Mouse (Mus musculus) monocyte, adult 5-6 weeks (primary cell): ENCODE measurements at regions not wholly inside any gene's neighbourhood (a gene's known extent, or its start where the extent isn't known, plus 50 kb on each side); places are given as distances from the start of the nearest gene placed in this dataset.
A peak's percentile ranks its signal among the peaks of the same experiment; 100 is the strongest.

Experiments
- ATAC-seq: fragments of 153-309, 156-312 bp; replicated peaks from 2 replicates; pipeline ENCODE4 v1.8.0; 2017; ENCODE audit warnings: mild to moderate bottlenecking; ENCODE audit not compliant: low TSS enrichment, insufficient number of reproducible peaks, severe bottlenecking, poor library complexity, low FRiP score

DNA sequence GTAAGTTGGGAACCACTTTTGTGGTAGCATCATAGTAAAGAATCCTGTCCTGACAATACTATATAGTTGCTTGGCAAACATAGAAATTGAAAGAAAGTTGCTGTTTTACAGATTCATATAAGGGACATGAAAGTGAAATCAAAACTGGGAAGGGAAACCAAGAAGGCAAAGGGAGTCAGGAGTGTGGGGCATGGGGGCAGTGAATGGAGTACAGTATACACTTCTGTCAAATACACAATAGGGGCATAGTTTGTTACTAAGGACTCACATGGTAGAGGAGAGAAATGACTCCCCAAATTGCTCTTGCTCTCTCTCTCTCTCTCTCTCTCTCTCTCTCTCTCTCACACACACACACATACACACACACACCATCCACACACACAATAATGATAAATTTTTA lies 185.1 kb downstream of the Kdr start:
- no peak for ATAC-seq

DNA sequence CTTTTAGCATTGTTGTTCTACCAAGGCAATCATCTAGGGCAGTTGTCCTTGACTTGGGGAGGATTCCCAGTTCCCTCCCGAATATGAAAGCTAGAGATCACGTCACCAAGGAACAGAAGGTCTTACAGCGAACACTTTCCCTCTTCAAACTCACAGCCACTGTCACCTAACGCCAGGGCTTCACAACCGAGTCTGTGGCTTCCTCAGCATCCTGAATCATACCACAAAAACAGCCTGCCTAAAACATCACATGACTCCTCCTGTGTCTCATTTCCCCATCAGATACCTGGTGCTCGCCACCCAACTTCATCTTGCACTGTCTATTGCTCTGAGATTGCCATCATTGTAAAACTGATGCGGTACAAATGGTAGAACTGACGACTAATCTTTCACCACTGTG lies 186.5 kb downstream of the Kdr start:
- peak; percentile 56 for ATAC-seq

DNA sequence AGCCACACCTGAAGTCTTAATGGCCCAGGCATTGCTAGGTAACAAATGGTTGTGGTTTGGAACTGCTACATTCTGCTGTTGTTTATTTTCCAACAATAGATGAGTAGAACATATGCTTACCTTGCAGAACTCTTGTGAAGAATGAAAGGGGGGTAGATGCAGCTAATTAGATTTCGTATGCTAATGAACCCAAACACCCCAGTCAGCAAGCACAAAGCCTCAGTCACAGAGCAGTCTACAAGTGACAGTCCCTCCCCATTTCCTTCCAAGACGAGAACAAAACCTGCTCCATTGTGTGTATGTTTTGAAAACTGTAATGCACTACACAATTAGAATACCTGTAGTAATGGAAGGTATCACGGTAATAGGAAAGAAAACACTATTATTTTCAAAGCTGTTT lies 190.2 kb downstream of the Kdr start:
- ATAC-seq, result no peak

DNA sequence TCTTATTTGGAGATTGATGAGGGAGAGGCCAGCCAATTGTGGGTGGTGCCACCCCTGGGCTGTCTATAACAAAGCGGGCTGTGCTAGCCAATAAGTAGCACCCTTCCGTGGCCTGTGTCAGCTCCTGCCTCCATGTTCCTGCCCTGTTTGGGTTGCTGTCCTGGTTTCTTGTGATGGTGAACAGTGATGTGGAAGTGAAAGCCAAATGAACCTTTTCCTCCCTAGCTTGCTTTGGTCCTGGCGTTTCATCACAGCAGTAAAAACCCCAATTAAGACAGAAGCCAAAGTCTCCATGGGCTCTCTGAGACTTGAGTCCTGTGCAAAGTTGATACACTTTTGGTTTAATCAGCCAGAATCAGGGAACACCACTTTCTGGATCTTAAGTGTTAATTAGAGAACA lies 192.1 kb downstream of the Kdr start:
- no peak for ATAC-seq

DNA sequence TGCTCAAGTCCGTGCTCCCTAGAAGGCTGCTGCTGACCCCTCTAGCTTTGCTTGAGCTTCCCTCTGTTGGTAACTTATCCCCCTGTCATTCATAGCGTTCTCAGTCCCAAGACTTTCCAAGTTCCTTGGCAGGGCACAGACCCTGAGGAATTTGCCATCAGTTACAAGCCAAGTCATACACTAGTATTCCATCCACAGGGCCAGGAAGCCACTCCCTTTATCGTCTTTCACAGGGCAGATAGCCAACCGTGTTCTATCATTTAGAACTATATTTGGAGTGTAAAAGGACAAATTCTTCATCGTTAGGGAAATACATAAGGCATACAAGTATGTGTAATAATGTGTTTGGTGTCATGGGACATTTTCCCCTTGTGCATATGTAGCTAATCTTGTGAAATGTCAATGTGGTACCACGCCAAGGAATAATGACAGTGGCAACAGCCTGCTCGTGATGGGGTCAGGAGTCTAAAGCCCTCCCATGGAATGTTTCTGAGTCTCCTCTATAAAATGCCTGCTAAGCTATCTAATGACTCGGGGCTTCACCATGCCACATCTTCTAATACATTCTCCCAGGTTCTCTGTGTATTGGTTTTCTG lies 193.2 kb downstream of the Kdr start:
- ATAC-seq, result no peak

DNA sequence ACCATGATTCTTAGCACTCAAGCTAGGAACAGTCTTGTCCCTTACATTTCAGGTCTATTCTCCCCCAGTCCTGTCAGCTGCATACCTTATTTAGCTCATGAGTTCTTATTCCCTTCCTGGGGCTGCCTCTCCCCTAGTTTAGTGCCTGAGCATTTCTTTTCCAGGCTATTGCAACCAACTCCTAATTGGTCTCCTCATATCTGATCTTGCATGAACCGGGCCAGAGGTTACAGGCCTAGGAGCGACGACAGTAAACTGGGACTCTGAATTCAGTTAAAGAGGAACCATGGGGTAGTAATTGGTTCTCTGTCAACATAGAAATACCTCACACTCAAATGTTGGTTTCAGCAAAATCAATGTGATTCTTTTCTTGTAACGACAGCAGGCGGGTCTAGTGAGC lies 195.9 kb downstream of the Kit start:
- no peak for ATAC-seq

DNA sequence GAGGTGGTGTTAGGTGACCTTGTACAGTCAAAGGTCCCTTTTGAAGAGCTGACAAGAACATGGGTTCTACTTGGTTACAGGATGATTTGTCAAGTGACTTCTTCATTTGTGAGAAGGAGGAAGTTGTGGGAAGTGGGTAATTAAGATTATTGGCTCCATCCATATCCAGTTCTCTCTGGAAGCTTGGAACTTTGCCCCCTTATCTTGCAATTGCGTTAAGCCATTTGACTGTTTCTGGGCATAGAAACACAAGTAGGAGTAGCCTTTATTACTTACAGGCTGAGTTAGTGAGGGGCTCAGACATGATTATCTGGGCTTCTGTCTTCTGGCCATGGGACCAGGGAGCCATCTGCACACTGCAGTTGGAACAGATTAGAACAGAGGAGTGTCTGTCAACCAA lies 192.5 kb downstream of the Kit start:
- ATAC-seq, result no peak

DNA sequence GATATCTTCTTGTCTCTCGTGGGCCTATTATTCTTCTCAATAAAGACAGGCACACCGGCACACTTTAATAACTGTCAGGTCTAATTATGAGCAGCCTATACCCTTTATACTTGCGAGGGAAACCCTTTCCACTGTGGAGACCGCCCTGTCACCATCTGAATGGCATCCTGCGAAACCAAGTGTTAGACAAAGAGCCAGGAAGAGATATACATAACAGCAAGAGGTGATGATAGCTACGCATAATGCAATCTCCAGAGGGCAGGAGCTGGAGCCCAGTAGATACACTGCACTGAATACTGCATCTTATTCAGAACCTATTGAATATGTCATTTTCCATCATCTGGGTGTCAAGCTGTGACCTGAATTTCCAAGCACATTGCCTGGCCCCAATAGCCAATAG lies 187.7 kb downstream of the Kit start:
- no peak for ATAC-seq

DNA sequence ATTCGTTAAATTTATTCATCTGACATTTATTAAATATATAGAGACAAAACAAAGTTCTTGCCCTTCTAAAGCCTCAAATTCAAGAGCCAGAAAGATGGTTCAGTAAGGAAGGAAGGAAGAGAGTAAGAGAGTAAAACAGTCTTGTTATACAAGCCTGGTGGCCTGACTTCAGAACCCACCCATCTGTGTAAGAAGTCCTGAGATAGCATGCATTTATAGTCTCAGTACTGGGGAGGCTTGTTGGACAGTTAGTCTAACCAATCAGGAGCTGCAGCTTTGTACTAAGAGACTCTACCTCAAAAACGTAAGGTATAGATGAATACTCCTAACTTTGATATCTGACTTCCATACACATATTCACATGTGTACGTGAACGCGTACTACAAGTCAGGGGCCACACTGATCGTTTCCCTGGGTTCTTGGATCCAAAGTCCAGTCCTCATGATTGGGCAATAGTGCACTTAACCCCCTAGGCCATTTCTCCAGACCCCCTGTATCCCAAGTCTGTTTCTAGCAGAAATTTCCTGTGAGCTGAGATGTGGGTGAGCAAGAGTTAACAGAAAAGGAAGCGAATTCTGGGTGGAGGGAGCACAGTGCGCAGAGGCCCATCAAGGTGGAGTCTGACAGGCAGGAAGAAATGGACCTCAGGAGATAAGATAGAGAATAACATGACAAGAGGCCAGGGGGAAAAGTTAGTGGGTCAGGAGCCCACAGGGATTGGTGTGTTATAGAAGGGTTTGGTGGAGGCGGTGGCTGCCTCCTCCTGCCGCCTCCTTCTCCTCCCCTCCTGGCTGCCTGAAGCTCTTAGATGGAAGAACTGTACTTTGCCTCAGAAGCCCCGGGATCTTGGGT lies 187.0 kb downstream of the Kit start:
- no peak for ATAC-seq

DNA sequence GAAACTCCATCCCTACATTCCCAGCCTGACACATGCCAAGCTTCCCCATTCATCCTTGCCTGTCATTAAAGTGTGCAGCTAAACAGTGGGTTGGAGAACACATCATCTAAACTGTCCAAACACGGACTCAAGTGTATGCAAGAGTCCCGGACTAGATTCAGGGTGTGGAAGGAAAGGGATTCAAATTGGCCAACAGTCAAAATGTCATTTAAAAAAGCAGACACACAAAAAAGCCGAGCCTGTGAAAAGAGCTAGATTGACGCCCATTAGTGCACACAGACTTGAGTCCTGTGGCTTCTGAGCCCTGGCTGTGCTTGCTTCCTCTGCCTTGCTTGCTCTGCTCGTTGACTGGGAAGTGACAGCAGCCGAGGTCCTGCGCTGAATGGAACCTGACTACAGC lies 181.5 kb downstream of the Kit start:
- ATAC-seq, result no peak

DNA sequence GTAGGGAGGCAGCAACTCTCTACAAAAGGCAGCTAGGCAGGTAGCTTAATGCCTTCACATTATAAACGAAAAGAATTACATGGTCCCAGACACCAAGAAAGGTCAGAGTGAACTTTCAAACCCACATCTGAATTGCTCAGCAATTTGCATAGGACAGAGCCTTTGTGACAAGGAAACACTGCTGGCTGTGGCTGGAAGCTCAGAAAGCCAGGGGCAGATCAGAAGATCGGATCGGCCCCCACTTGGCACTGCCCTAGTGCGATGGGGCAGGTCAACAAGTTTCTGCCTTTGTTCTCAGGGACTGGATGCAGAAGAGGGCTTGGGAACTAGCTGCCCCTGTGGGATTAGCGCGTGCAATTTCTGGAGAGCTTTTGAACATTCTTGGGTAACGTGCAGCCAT lies 179.6 kb downstream of the Kit start:
- no peak for ATAC-seq

DNA sequence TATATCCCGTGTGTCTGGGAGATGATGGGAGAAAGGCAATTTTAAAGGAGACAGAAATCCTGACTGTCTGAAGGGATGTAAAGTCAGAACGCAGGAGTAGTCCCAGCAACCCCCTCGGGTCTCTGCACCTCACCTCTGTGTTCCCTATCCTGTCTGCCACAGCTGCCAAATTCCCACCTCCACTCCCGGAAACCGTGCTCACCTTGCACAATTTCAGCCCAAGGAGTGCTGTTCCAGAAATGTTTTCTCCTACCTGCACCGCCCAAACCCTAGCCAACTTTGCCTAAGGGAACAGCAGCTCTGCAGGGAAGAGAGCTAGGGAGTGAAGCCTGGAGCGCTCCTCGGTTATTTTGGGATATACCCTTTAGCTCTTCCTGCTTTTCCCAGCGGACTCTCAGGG lies 170.6 kb downstream of the Kit start:
- no peak for ATAC-seq

DNA sequence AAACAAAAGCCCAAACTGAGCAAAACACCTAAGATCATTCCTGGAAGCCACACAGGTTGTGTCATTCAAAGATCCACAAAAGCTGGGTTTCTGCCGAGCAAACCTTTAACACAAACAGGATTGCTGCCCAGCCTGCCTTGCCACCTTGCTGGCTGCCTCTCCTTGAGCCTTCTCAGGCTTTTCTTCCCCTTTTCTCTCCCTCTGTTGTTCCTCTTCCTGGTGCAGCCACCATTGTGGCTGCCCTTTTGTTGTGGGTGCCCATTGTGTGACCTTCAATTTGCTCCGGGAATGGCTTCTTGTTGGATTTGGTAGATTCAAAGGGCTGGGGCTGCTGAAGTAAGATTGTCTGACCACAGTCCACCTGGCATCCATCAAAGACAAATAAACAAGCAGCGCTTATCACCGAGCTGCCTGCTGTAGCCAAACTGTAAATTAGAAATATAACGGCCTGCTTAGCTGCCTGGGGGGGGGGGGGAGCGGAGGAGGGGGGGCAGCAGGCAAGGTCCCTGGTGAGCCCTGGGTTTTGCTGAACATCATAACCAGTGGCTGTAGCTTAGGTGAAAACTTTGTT lies 169.8 kb downstream of the Kit start:
- no peak for ATAC-seq

DNA sequence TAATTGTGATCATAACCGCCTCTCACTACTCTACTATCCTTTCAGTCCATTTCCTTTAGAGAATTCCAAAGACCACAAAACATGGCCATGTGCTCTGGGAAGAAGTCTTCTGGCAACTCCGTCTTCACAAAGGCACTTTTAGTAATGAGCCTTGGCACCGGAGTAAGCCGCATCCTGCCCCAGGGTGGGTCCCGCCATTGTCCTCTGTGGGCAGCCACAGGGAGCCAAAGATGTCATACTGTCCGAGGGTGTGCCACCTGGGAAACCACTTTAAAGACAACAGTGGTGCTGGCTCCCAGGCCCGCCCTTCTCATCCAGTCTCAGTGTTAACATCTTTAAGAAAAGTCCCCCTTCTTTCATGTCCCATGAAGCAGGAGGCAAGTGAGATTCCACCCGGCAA lies 164.6 kb downstream of the Kit start:
- ATAC-seq, result no peak

DNA sequence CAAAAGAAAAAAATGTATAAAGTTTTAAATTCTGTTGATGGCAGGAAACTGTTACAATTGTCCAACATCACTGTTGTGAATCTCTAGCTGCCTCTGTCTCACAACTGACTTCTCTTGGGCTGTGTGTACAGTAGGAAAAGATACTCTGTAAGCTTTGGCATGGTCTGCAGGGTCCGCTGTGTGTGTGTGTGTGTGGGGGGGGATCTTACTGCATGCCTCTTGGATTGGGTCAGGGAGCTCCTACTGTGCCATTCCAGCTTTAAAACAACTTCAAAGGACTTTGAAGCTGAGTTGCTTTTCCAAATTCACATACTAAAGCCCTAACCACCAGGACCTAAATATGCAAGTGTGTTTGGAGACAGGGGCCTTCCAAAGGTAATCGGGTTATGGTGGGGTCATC lies 163.7 kb downstream of the Kit start:
- no peak for ATAC-seq

DNA sequence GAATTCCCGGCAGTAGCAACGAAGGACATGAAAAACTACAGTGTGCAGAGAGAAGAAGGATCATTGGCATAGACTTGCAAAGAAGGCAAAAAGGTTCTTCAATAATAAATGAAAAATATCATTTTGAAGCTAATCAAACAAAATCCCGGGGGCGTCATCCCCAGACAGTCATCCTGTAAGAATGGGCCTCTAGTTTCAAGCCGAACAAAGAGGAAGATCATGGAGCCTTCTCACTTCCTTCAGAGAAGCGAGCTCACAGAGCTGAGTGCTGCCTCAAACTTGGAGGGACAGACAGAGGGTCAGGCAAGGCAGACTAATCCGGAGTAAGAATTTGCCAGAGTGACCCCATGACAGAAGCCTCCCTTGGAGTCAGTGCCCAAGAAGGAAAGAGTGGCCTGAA lies 163.0 kb downstream of the Kit start:
- ATAC-seq, result no peak

DNA sequence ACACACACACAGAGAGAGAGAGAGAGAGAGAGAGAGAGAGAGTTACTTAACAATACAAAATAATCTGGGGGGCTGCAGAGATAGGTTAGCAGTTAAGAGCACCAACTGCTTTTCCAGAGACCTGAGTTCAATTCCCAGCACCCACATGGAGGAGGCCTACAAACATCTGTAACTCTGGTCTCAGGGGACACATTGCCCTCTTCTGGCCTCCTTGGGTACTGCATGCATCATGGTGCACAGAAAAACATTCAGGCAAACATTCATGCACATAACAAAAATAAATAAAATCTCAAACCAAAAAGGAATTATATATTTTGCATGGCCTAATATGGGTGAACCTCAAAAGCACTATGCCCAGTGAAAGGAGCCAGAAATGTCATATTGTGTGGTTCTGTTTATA lies 161.6 kb downstream of the Kit start:
- ATAC-seq, result no peak

DNA sequence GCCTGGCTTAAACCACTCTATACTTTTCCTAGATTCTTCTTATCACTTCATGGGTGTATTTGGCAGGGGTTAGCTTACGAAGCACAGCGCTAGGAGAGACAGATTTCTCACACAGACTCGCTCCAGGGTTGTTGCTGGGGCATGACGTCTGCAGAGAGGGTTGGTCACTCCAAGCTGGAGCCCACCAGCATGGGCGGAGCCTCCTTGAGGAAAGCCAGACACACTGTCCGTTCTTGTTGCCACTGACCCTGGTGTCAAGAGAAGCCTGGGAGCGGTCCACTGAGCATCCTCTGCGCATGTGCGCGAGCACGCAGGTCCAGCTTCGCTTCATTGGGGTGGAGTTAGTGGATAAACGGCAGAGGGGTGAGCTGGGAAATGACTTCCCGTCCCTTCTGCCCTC lies 159.8 kb downstream of the Kit start:
- no peak for ATAC-seq

DNA sequence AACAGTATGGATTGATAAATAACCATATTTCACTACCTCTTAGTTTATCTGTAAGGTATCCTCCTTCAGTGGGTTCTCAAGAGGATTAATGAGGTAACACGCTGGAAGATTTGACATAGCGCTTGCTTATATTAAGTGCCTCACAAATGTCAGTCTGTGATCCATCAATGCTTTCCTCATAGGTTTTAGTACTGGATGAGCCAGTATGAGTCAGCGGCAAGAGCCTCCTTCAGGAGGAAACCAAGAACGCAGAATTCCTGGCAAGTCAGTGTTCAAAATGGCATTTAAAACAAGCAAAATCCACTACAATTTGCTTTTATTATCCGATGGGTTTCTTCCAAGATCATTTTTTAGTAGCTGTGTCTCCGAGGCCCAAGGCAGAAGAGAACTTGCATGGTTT lies 159.3 kb downstream of the Kit start:
- no peak for ATAC-seq

DNA sequence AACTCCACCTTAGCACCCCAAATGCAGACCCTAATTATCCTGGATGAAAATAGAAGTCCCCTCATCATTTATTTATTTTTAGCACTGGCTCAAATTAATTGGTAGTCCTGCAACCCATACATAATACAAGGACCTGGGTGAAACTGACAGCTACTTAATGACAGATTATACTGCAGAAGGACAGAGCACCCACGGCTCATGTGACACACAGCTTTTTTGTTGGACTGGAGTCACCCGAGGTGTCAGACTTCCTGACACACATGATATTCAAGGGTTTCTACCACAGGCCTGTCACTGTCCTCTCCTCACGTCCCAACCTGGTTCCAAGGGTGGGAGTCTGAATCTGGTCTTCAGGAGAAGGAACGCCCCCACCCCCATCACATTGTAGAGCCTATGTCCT lies 156.5 kb downstream of the Kit start:
- no peak for ATAC-seq
